Mouse (Mus musculus) heart, adult 9 months (tissue): ENCODE data around the gene Dscam.
A peak's percentile ranks its signal among the peaks of the same experiment; 100 is the strongest.

Experiments used
- DNase-seq, 2 experiments: peaks; one replicate each; pipeline ENCODE4 v3.0.0; 2022; ENCODE audit warnings: low spot score in 2 of 2

The Dscam gene

DNA sequence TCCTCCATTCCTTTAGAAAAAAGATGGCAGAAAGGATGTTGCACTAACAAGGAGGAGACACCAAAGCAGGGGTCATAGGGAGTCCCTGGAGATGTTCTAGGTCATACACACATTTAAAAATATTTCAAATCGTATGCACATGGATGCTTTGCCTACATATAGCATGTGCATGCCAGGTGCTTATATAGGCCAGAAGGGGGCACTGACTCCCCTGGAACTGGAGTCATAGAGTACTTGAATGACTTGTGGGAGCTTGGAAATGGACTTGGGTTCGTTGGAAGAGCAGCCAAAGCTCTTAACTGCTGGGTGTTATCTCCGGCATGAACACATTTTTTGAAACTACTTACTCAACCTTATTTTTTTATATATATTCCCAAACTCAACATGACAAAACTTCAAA, 448.4 kb downstream of the Dscam start:
- no peak for DNase-seq

GRCm38 (mm10) chr16:96721241-96721640, 449.3 kb downstream of the Dscam start:
- DNase-seq: no peak

- DNase-seq: no peak
These were observed 449.9 kb downstream of the Dscam start for GRCm38 (mm10) chr16:96720666-96721065.

GRCm38 (mm10) chr16:96718221-96718620, 452.3 kb downstream of the Dscam start:
- DNase-seq: no peak

- DNase-seq: no peak
These were observed 453.9 kb downstream of the Dscam start for GRCm38 (mm10) chr16:96716633-96717032.

DNA sequence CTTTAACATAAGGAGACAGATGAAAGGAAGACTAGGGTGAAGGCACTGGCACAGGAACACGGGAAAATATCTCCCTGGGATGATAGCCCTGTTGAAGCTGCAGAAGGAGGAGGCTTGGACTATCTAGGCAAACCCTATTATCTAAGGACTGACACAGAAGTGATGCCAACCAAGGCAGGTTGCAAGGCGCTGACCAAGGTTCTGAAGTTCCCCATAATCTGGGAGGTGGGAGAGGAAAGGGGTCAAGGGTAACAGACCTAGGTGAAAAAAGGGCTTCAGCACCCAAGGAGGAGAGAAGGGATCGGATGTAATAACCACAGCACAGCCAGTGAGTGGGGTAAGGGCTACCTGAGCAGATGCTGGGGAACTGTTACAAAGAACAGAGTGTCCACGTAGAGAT, 458.6 kb downstream of the Dscam start:
- no peak for DNase-seq

- no peak for DNase-seq
These were observed 470.0 kb downstream of the Dscam start for GRCm38 (mm10) chr16:96700551-96700950.

- no peak for DNase-seq
These were observed 474.7 kb downstream of the Dscam start for GRCm38 (mm10) chr16:96695882-96696281.

GRCm38 (mm10) chr16:96691576-96691975, 479.0 kb downstream of the Dscam start:
- DNase-seq: no peak

GRCm38 (mm10) chr16:96690052-96690451, 480.5 kb downstream of the Dscam start:
- DNase-seq: no peak

DNA sequence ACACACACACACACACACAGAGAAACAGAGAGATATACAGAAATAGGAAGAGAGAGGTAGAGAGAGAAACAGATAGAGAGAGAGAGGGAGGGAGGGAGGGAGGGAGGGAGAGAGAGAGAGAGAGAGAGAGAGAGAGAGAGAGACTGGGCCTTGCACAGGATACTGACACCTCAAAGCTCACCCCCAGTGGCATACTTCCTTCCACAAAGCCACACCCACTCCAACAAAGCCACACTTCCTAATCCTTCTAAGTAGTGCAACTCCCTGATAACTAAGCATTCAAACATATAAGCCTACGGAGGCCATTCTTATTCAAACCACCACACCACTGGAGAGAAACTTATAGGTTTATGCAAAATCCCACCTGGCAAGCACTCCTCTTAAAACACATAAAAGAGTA, 481.1 kb downstream of the Dscam start:
- no peak for DNase-seq

DNA sequence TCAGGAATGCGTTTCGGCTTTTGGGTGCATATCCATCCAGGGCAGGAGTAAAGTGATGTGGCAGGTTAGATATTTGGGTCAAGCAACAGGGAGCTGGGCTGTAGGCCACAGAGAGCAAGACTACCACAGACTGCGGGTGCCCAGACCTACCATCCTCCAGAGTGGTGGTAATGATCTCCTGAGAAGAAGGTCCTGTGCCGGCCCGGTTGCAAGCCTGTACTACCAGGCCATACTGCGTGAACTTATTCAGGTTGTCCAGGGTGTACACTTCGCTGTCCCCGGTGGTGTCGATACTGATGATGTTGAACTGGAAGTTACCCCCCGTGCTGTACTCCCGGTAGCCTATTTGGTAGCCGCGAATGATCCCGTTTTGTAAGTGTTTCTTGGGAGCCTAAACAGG, 485.5 kb downstream of the Dscam start:
- no peak for DNase-seq

DNA sequence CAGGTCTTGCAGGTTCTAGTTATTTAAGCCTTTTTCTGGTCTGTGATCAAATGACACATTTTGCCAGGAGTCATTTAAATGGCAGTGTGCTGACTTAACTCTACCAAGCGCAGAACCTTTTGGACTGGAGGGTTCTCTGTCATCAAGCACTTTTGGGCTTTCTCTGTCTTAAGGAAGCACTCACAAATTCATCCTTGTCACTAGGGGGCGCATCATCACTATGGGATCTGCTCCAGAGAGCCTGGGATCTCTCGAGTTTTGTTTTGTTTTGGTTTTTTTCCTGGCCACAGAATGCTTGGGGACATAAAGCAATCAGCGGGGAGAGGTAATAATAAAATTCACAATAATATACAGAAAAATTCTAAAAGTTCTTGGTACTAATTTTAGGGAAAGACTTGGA, 486.0 kb downstream of the Dscam start:
- no peak for DNase-seq

- DNase-seq: no peak
These were observed 488.1 kb downstream of the Dscam start for GRCm38 (mm10) chr16:96682289-96682972.

- DNase-seq: no peak
These were observed 490.6 kb downstream of the Dscam start for GRCm38 (mm10) chr16:96679981-96680380.

- DNase-seq: no peak
These were observed 493.1 kb downstream of the Dscam start for GRCm38 (mm10) chr16:96677471-96677870.

GRCm38 (mm10) chr16:96676663-96677062, 493.9 kb downstream of the Dscam start:
- no peak for DNase-seq

DNA sequence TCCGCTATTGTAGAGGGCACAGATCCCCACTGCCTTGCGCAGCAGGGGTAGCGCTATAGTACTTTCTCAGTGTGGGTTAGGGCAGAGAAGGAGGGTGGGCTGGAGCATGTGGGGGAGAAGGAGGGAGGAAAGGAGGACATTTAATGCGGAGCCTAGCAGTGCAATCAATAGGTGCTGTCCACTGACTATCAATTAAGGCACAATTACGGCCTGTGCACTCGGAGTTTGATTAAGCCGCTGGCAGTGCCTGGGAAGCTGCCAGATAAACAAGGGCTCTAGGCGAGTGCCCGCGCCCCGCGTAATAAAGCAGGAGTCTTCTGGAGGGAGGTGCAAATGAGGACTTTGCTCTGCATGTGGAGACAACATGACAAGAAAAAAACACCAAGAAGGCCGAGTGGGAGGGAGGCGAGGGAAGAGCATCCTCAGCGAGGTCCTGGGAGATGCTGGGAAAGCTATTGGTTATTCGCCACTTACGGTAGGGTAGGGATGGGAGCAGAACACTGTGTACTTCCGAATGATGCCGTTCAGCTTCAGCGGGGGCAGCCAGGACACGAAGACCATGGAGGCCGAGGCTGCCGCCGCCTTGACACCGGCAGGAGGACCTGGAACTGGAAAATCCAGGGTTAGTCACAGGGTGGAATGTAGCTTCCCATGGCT, 497.2 kb downstream of the Dscam start:
- no peak for DNase-seq

DNA sequence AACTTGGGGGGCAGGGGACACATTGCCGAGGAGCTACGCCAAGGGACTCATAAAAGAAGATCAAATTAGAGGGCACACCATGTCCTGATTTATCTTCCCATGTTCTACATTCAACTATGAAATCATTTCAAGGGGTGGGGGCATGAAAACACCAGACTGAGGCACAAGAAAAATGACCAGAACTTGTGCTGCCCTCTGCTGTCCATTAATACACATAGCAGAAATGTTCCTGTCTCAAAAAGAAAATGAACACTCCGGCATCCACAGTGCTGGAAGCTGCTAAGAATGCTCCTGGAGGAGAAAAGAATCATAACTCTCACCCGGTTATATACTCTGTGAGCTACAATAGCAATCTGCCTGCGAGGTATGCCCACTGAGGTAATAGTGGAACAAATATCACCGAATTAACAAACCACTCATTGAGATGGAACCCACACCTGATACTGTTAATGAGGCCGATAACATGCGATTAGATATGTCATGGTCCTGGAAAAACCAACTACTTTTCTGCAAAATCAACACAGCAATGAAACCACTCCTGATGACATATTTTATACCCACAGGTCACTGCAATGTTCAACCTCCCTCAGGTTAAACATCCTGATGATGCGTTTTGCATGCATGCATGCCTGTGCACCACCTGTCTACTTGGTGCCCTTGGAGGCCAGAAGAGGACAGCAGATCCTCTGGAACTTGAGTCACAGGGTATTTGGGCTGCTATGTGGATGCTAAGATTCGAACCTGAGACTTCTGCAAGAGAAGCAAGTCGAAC, 498.8 kb downstream of the Dscam start:
- peak in 1 of 2 experiments; percentile 3 for DNase-seq

GRCm38 (mm10) chr16:96669706-96670105, 500.8 kb downstream of the Dscam start:
- DNase-seq: no peak

- no peak for DNase-seq
These were observed 502.1 kb downstream of the Dscam start for GRCm38 (mm10) chr16:96668478-96668877.

GRCm38 (mm10) chr16:96661073-96661472, 509.5 kb downstream of the Dscam start:
- no peak for DNase-seq

GRCm38 (mm10) chr16:96659275-96659674, 511.3 kb downstream of the Dscam start:
- no peak for DNase-seq
